Mouse (Mus musculus) inflammation-experienced regulatory T-cells (primary cell): ENCODE measurements around the gene Zfp772. TPM values are rescaled to one million over a fixed set of nuclear protein-coding genes. Genes with fewer than 3 reads are reported as not detected.

Source experiments
- polyA plus RNA-seq, 2 experiments: library from polyadenylated mRNA; unstranded; fragments of 100-300 nt; shearing (Covaris generic); gene quantifications; one replicate each; pipeline ENCODE4 v1.2.1; 2017

Gene Zfp772
- polyA plus RNA-seq, result 1 to 10 TPM; 4.5 to 9.6 TPM

GRCm38 (mm10) chr7:7209313-7210151, at the start of gene Zfp772:
Zfp772 (minus strand) TSS chr7:7209998.

DNA sequence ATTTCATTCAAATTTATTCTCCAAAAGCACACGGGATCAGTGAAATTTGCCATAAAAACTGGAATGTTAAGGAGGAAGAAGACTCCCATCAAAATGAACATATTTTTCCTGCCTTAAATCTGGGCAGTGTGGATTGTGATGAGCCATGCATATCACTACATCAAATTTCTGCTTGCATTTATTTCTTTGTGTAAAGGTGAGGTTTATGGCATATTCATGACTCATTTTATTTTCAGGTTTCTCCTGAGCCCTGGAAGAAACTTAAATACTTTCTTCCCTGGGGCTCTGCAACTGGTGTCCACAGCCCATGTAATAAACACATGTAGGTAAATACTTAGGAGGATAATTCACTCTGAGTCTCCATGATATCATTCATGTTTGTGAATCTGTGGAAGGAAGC, 37.4 kb upstream of the Zfp772 start, which contains the start of gene Vmn2r29:
Gene Vmn2r29, minus strand, starts transcription at position 101 of the 400 bp plus-strand sequence.

GRCm38 (mm10) chr7:7171227-7172147, 38.3 kb downstream of the Zfp772 start, which contains the start of gene Zfp418:
Zfp418 (plus strand) TSS chr7:7171330.

Other genes starting within 250 kb of the Zfp772 start
- gene Aurkc, start 214.7 kb downstream of the Zfp772 start, polyA plus RNA-seq, result 1 to 10 TPM in 1 of 2 experiments, not detected in 1; 1.2 TPM
- gene Zfp954, start 88.5 kb downstream of the Zfp772 start, polyA plus RNA-seq, result 10 to 100 TPM; 27.6 to 35.4 TPM
- 10 to 100 TPM; 12.1 to 13.1 TPM for gene Zfp773, start 73.2 kb downstream of the Zfp772 start, polyA plus RNA-seq
- 1 to 10 TPM in 1 of 2 experiments, under 1 TPM in 1; 0.67 to 6.8 TPM for gene Zfp418, start 38.7 kb downstream of the Zfp772 start, polyA plus RNA-seq
- 1 to 10 TPM in 1 of 2 experiments, under 1 TPM in 1; 0.52 to 1.9 TPM for gene Vmn2r29, start 37.3 kb upstream of the Zfp772 start, polyA plus RNA-seq
- gene Gm45844, start 68.3 kb upstream of the Zfp772 start, polyA plus RNA-seq, result 1 to 10 TPM; 2.3 to 3.9 TPM
- gene Clcn4, start 90.9 kb upstream of the Zfp772 start, polyA plus RNA-seq, result 10 to 100 TPM; 66.9 to 71.3 TPM
- gene Vmn2r30, start 127.6 kb upstream of the Zfp772 start, polyA plus RNA-seq, result under 1 TPM in 1 of 2 experiments, not detected in 1; 0.06 TPM
- not detected for gene Gm45783, start 164.6 kb upstream of the Zfp772 start, polyA plus RNA-seq
- gene Vmn2r31, start 189.7 kb upstream of the Zfp772 start, polyA plus RNA-seq, result under 1 TPM; 0.24 to 0.95 TPM